Mouse (Mus musculus) hindbrain, embryonic 16.5 days (tissue): ENCODE data around the gene Nwd1. TPM values are rescaled to one million over a fixed set of nuclear protein-coding genes. Genes with fewer than 3 reads are reported as not detected.
"Not testable (repeated sequence)": the region's sequence is repeated elsewhere in the genome, so short reads cannot be mapped to it uniquely, and the experiment has no call there.

Source experiments
- ATAC-seq: fragments of 200-750 bp; cut with Nextera tagmentation; 2 replicates; pipeline ENCODE4 v1.8.0; 2017; ENCODE audit warnings: moderate TSS enrichment, moderate library complexity
- H3K27ac ChIP-seq: fragments of 300-500 bp; sonication (generic); 2 replicates; pipeline ENCODE4 v1.5.1; 2014; ENCODE audit warnings: low read depth, mild to moderate bottlenecking, control low read depth, low read length, moderate library complexity
- H3K27me3 ChIP-seq: fragments of 300-500 bp; sonication (generic); replicated peaks from 2 replicates; pipeline ENCODE4 v1.6.1; 2014; ENCODE audit warnings: low read length; ENCODE audit not compliant: control insufficient read depth, insufficient read depth
- H3K36me3 ChIP-seq: fragments of 300-500 bp; sonication (generic); 2 replicates; pipeline ENCODE4 v1.6.1; 2014; ENCODE audit warnings: mild to moderate bottlenecking, low read length, moderate library complexity, mixed read lengths; ENCODE audit not compliant: control insufficient read depth, insufficient read depth
- H3K4me1 ChIP-seq: fragments of 300-500 bp; sonication (generic); 2 replicates; pipeline ENCODE4 v1.6.1; 2014; ENCODE audit warnings: low read depth, low read length; ENCODE audit not compliant: control insufficient read depth, insufficient read depth
- H3K4me2 ChIP-seq: fragments of 300-500 bp; sonication (generic); 2 replicates; pipeline ENCODE4 v1.6.1; 2014; ENCODE audit warnings: mild to moderate bottlenecking, low read length, control low read depth, moderate library complexity
- H3K4me3 ChIP-seq: fragments of 300-500 bp; sonication (generic); 2 replicates; pipeline ENCODE4 v1.5.1; 2014; ENCODE audit warnings: mild to moderate bottlenecking, low read length, control low read depth, moderate library complexity
- H3K9ac ChIP-seq: fragments of 300-500 bp; sonication (generic); 2 replicates; pipeline ENCODE4 v1.6.1; 2014; ENCODE audit warnings: low read depth, mild to moderate bottlenecking, control low read depth, low read length, moderate library complexity
- H3K9me3 ChIP-seq: fragments of 300-500 bp; sonication (generic); 2 replicates; pipeline ENCODE4 v1.6.1; 2014; ENCODE audit warnings: mild to moderate bottlenecking, low read length, moderate library complexity; ENCODE audit not compliant: control insufficient read depth
- WGBS: fragments of 180-500 bp; shearing (Covaris S2); extraction: QIAGEN DNeasy Blood & Tissue Kit; methylation state at CpG from one replicate; pipeline ENCODE4 v1.1.7; 2014; 5-methylcytosine and 5-hydroxymethylcytosine counted together
- polyA plus RNA-seq: library from polyadenylated mRNA; unstranded; fragments of >200 nt; fragmentation: Nextera tagmentation; extraction: Ambion mirVana; gene quantifications from 2 replicates; pipeline ENCODE4 v1.2.1, GENCODE M21; 2015

The Nwd1 gene
- polyA plus RNA-seq, 1 experiment from 2014 or later: 3.5 TPM

DNA sequence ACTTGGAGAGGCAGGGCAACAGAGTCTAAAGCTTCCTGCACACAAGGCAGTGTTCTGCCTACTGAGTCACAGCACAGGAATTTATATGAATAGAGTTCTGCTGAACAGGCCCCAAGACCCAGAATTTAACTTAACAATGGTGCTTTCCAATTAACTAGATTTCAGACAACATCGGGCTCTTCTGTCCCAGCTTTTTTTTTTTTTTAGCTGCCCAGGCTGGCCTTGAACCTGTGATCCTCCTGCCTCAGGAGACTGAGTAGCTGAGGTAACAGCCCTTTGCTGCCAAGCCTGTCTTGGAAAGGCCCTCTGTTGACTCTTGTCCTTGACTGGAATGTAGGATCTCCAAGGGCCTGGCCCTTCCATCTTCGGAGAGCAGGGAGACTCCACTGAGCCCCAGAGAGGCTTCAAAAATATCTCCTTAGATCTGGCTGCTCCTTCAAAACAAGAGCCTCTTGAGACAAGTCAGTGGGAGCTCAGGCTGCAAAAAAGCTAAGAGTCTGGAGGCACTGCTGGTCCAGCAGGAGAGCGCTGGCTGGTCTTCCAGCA lies 17.7 kb downstream of the Nwd1 start:
- H3K9ac ChIP-seq: no peak overlapping the region
- H3K4me1 ChIP-seq: no peaks in the 10 kb centered on the region
- H3K9me3 ChIP-seq: no peaks in the 10 kb centered on the region
- WGBS: 72% methylated on average over 3 of the region's 3 CpGs
- H3K36me3 ChIP-seq: no peaks in the 10 kb centered on the region
- ATAC-seq: no peak
- no peak overlapping the region for H3K27ac ChIP-seq
- H3K4me2 ChIP-seq: no peak overlapping the region
- no peaks in the 10 kb centered on the region for H3K27me3 ChIP-seq
- H3K4me3 ChIP-seq: no peak overlapping the region

DNA sequence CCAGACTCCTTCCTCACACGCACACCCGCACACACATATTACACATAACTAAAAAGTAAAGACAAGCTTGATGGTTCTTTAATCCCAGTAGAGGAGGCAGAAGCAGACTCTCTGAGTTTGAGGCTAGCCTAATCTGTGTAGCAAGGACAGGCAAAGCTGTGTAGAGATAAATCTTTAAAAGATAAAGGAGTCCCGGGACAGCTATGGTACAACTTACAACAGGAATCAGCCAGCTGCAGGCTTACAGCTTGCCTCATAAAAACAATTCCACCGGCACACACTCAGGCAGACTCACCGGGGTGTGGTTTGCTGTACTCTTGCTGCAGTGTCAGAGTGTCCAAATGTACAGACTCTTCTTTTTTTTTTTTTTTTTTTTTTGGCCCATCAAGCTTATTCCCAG lies 18.2 kb downstream of the Nwd1 start:
- Histone ChIP-seq H3K9ac (no peak overlapping the region), H3K4me2 (no peak overlapping the region), H3K27ac (no peak overlapping the region), H3K9me3 (no peaks in the 10 kb centered on the region), H3K36me3 (no peaks in the 10 kb centered on the region), H3K27me3 (no peaks in the 10 kb centered on the region), H3K4me3 (no peak overlapping the region), H3K4me1 (no peaks in the 10 kb centered on the region)
- WGBS: 80% methylated on average over 5 of the region's 5 CpGs
- ATAC-seq: no peak

DNA sequence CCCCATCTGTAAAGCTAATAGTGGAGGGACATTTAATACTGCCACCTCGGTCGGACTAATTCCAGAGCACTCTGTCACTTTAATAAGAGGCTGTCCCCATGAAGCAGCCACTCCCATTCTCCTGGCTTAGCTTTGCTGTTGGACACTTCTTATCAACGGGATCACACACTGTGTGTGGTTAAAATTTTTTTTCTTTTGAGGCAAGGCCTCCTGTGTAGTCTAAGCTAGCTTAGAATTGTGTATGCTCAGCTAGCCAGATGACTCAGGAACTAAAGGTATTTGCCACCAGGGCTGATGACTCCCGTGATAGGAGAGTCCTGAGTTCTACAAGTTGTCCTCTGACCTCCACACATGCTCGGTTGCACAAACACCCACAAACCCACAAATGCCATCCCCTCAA lies 18.9 kb downstream of the Nwd1 start:
- whole genome bisulfite sequencing: 69% methylated on average over 5 of the region's 5 CpGs

DNA sequence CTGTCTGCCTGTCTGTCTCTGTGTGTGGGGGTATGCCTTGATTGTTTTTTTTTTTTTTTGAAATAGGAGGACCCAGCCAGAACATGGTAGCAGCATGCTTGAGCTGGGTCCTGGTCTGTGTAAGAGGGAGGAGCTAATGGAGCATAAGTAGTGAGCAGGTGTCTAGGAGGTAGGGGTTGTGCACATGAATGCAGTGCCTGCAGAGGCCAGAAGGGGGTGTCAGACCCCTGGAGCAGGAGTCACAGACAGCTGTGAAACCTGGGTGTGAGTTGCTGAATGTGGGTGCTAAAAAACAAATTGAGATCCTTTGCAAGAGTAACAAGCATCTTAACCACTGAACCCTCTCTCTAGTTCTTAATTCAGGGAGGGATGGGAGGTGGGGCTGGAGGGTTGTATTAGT lies 22.4 kb downstream of the Nwd1 start:
- Histone ChIP-seq H3K27me3 (no peaks in the 10 kb centered on the region), H3K4me2 (no peak overlapping the region), H3K9me3 (no peaks in the 10 kb centered on the region), H3K4me3 (no peak overlapping the region), H3K36me3 (no peaks in the 10 kb centered on the region), H3K4me1 (no peaks in the 10 kb centered on the region), H3K9ac (no peak overlapping the region), H3K27ac (no peak overlapping the region)
- ATAC-seq: no peak

More for the DNA sequence above, 18.9 kb downstream of the Nwd1 start:
- Histone ChIP-seq H3K36me3 (no peaks in the 10 kb centered on the region), H3K27me3 (no peaks in the 10 kb centered on the region), H3K4me2 (no peak overlapping the region), H3K9me3 (no peaks in the 10 kb centered on the region), H3K9ac (no peak overlapping the region), H3K27ac (no peak overlapping the region), H3K4me3 (no peak overlapping the region), H3K4me1 (no peaks in the 10 kb centered on the region)
- ATAC-seq: no peak

DNA sequence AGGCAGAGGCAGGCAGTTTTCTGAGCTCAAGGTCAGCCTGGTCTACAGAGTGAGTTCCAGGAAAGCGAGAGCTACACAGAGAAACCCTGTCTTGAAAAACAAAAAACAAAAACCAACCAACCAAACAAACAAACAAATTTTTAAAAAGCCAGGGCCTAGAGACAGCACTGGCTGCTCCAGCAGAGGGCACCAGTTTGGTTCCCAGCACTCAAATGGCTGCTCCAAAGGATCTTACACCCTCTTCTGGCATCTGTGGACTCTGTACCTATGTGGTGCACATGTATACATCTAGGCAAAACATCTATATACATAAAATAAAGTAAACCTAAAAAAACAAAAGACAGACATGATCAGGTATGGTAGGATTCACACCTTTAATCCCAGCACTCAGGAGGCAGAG lies 26.3 kb downstream of the Nwd1 start:
- no peaks in the 10 kb centered on the region for H3K9me3 ChIP-seq
- H3K27ac ChIP-seq: no peak overlapping the region
- ATAC-seq: no peak
- H3K4me2 ChIP-seq: no peak overlapping the region
- WGBS: 89% methylated on average over 1 of the region's 1 CpGs
- no peaks in the 10 kb centered on the region for H3K36me3 ChIP-seq
- H3K4me3 ChIP-seq: no peak overlapping the region
- no peak overlapping the region for H3K9ac ChIP-seq
- no peaks in the 10 kb centered on the region for H3K4me1 ChIP-seq
- H3K27me3 ChIP-seq: no peaks in the 10 kb centered on the region

DNA sequence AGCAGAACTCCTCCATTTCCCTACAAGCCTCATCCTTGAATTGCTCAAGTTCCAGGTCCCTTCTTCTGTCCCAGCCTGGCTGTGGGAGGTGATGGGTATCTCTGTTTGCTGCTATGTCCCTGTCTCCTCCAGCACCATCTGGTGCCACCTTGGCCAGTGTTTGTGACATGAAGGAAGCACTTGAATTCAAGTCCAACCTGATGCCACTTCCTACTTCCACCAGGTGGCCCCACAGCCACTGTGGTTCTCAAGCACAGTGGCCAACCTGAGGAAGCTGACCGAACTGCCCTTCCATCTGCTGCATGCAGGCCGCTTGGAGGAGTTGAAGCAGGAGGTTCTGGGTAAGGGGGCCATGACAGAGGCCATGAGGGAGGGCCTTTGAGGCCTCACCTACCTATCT lies 27.7 kb downstream of the Nwd1 start:
- no peaks in the 10 kb centered on the region for H3K9me3 ChIP-seq
- ATAC-seq: no peak
- H3K36me3 ChIP-seq: no peaks in the 10 kb centered on the region
- H3K4me2 ChIP-seq: no peak overlapping the region
- no peak overlapping the region for H3K4me3 ChIP-seq
- WGBS: 93% methylated on average over 2 of the region's 2 CpGs
- no peak overlapping the region for H3K27ac ChIP-seq
- no peak overlapping the region for H3K9ac ChIP-seq
- no peaks in the 10 kb centered on the region for H3K4me1 ChIP-seq
- H3K27me3 ChIP-seq: no peaks in the 10 kb centered on the region

DNA sequence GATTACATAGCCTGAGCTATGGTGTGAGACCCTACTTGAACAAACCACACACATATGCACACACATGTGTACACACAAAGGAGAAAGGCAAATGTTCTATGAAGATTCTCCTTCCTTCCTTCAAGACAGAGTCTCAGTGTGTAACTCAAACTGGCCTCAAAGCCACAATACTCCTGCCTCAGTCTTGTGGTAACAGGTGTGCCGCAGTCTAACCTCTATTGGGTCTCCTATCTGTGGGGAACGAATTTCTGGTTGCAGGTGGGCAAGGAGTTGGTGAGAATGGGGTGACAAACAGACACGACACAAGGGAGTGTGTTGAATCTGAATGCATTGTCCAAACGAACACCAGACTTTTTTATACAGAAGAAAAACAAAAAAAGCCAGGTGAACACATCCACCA lies 29.9 kb downstream of the Nwd1 start:
- ATAC-seq: no peak
- Histone ChIP-seq H3K4me3 (no peak overlapping the region), H3K27ac (no peak overlapping the region)

DNA sequence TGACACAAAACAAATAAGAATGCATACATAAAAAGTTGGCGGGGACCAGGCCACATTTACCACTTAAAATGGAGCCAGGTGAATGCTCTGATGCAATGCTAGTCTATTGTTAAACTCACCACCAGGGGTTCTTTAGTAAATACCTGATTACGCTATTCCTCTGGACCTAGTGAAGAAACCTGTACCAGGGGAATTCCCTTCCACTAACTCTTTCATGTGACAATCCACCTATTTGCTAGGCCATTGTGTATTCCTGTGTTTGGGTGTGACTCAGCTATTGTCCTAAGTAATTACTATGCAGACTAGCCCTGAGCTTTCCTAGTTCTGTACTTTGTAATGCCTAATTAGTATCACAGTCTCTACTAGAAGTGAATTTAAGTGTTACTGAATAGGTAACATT lies 30.3 kb downstream of the Nwd1 start:
- H3K4me2 ChIP-seq, ATAC-seq, H3K27ac ChIP-seq, H3K9ac ChIP-seq, H3K27me3 ChIP-seq, H3K4me1 ChIP-seq, H3K4me3 ChIP-seq, H3K9me3 ChIP-seq, H3K36me3 ChIP-seq: not testable (repeated sequence)
- WGBS: 46% methylated on average over 2 of the region's 2 CpGs

More for the DNA sequence above, 29.9 kb downstream of the Nwd1 start:
- Histone ChIP-seq H3K9me3 (no peaks in the 10 kb centered on the region), H3K27me3 (no peaks in the 10 kb centered on the region), H3K36me3 (no peaks in the 10 kb centered on the region), H3K9ac (no peak overlapping the region), H3K4me1 (no peaks in the 10 kb centered on the region), H3K4me2 (no peak overlapping the region)
- WGBS: 68% methylated on average over 4 of the region's 4 CpGs

DNA sequence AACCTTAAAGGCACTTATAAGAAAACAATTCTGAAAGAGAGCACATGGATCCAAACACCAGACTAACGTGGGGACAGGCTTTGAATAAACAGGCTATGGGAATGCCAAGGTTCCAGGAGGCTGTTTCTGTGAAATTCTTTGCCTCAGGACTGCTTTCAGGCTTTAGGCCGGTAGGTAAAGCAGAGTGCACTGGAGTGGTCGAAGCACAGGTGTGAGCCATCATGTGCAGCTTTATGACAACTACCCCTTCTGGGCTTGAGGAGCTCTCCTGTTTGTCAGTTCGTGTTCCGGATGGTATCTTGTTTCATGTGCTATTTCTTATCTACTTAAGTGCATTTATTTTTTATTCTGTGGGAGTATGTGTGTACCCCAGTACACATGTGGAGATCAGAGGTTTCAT lies 30.8 kb downstream of the Nwd1 start:
- Histone ChIP-seq H3K4me3 (no peak overlapping the region), H3K27ac (no peak overlapping the region), H3K4me2 (no peak overlapping the region), H3K9me3 (no peaks in the 10 kb centered on the region), H3K4me1 (no peaks in the 10 kb centered on the region), H3K9ac (no peak overlapping the region), H3K36me3 (no peaks in the 10 kb centered on the region), H3K27me3 (no peaks in the 10 kb centered on the region)
- no peak for ATAC-seq
- 69% methylated on average over 5 of the region's 5 CpGs for WGBS

DNA sequence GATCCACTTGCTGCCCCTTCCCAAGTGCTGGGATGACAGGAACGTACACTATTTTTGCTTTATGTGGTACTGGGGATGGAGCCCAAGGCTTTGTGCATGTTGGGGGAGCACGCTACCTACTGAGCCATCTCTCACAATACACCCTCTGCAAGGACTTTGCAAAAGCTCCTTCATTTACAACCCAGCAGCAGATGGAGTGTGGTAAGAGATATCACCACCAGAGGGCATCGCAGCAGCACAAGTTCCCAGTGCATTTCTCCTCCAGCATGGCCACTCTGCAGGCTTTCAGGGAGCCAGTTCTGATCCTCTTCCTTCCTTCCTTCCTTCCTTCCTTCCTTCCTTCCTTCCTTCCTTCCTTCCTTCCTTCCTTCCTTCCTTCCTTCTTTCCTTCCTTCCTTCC lies 33.6 kb downstream of the Nwd1 start:
- no peaks in the 10 kb centered on the region for H3K4me1 ChIP-seq
- no peak overlapping the region for H3K27ac ChIP-seq
- no peak overlapping the region for H3K4me2 ChIP-seq
- peak; percentile 81 for ATAC-seq
- WGBS: 9% methylated on average over 3 of the region's 3 CpGs
- H3K9me3 ChIP-seq: no peaks in the 10 kb centered on the region
- no peak overlapping the region for H3K9ac ChIP-seq
- no peak overlapping the region for H3K4me3 ChIP-seq
- no peaks in the 10 kb centered on the region for H3K27me3 ChIP-seq
- no peaks in the 10 kb centered on the region for H3K36me3 ChIP-seq
